Mouse (Mus musculus) kidney, embryonic 16.5 days (tissue): ENCODE measurements around the gene 9430007A20Rik. TPM values are rescaled to one million over a fixed set of nuclear protein-coding genes. Genes with fewer than 3 reads are reported as not detected.
"Not testable (repeated sequence)": the region's sequence is repeated elsewhere in the genome, so short reads cannot be mapped to it uniquely, and the experiment has no call there.

Experiments used
- ATAC-seq: fragments of 200-750 bp; cut with Nextera tagmentation; 2 replicates; pipeline ENCODE4 v1.8.0; 2017; ENCODE audit warnings: moderate TSS enrichment; ENCODE audit not compliant: low FRiP score, low TSS enrichment
- H3K27ac ChIP-seq: fragments of 300-500 bp; sonication (generic); 2 replicates; pipeline ENCODE4 v1.5.1; 2014; ENCODE audit warnings: low read length
- H3K27me3 ChIP-seq: fragments of 300-500 bp; sonication (generic); 2 replicates; pipeline ENCODE4 v1.6.1; 2014; ENCODE audit warnings: low read length, control low read depth, mixed read lengths; ENCODE audit not compliant: insufficient read depth
- H3K36me3 ChIP-seq: fragments of 300-500 bp; sonication (generic); 2 replicates; pipeline ENCODE4 v1.6.1; 2014; ENCODE audit warnings: low read length, control low read depth, mixed read lengths; ENCODE audit not compliant: insufficient read depth
- H3K4me1 ChIP-seq: fragments of 300-500 bp; sonication (generic); 2 replicates; pipeline ENCODE4 v1.6.1; 2014; ENCODE audit warnings: low read length, control low read depth, mixed read lengths; ENCODE audit not compliant: insufficient read depth
- H3K4me2 ChIP-seq: fragments of 300-500 bp; sonication (generic); replicated peaks from 2 replicates; pipeline ENCODE4 v1.6.1; 2014; ENCODE audit warnings: low read depth, low read length
- H3K4me3 ChIP-seq: fragments of 300-500 bp; sonication (generic); 2 replicates; pipeline ENCODE4 v1.5.1; 2014; ENCODE audit warnings: mild to moderate bottlenecking, low read length
- H3K9ac ChIP-seq: fragments of 300-500 bp; sonication (generic); replicated peaks from 2 replicates; pipeline ENCODE4 v1.6.1; 2014; ENCODE audit warnings: low read length
- H3K9me3 ChIP-seq: fragments of 300-500 bp; sonication (generic); 2 replicates; pipeline ENCODE4 v1.6.1; 2016; ENCODE audit warnings: low read length, control low read depth
- WGBS: fragments of 180-500 bp; shearing (Covaris S2); extraction: QIAGEN DNeasy Blood & Tissue Kit; methylation state at CpG from one replicate; pipeline ENCODE4 v1.1.7; 2014; 5-methylcytosine and 5-hydroxymethylcytosine counted together
- polyA plus RNA-seq: library from polyadenylated mRNA; unstranded; fragments of >200 nt; fragmentation: Nextera tagmentation; extraction: Ambion mirVana; gene quantifications from 2 replicates; pipeline ENCODE4 v1.2.1, GENCODE M21; 2015

The 9430007A20Rik gene
- polyA plus RNA-seq = not detected in 2 replicates

GRCm38 (mm10) chr4:144519522-144519921, at the start of gene 9430007A20Rik:
Gene 9430007A20Rik, plus strand, starts transcription at chr4:144519822.
- no peak within 1 kb of the TSS for H3K9ac ChIP-seq
- H3K4me3 ChIP-seq = no peak within 1 kb of the TSS
- no peaks in the 10 kb centered on the region for H3K27me3 ChIP-seq
- no peak for ATAC-seq
- no peak within 1 kb of the TSS for H3K27ac ChIP-seq
- H3K4me1 ChIP-seq = no peaks in the 10 kb centered on the region
- no peaks in the 10 kb centered on the region for H3K36me3 ChIP-seq
- 82% methylated on average over 5 of the region's 5 CpGs for WGBS
- no peak within 1 kb of the TSS for H3K4me2 ChIP-seq
- peaks cover 13% of the 10 kb centered on the region for H3K9me3 ChIP-seq

- Histone ChIP-seq H3K36me3 (no peaks in the 10 kb centered on the region), H3K4me3 (no peak overlapping the region), H3K9ac (no peak overlapping the region), H3K4me1 (no peaks in the 10 kb centered on the region), H3K27me3 (no peaks in the 10 kb centered on the region), H3K27ac (no peak overlapping the region), H3K9me3 (0 out of 2 replicates have a peak, but pooled peaks cover 6% of the 10 kb centered on the region), H3K4me2 (no peak overlapping the region)
- ATAC-seq = no peak
These were observed 26.3 kb upstream of the 9430007A20Rik start for GRCm38 (mm10) chr4:144493331-144493730.

GRCm38 (mm10) chr4:144506518-144506917, 13.1 kb upstream of the 9430007A20Rik start:
- no peaks in the 10 kb centered on the region for H3K4me1 ChIP-seq
- no peaks in the 10 kb centered on the region for H3K27me3 ChIP-seq
- H3K36me3 ChIP-seq = no peaks in the 10 kb centered on the region
- WGBS = 77% methylated on average over 1 of the region's 1 CpGs
- H3K27ac ChIP-seq = no peak overlapping the region
- no peak for ATAC-seq
- H3K9me3 ChIP-seq = peaks cover 3% of the 10 kb centered on the region; the same call in 1 of the 2 replicates
- no peak overlapping the region for H3K4me3 ChIP-seq
- H3K4me2 ChIP-seq = no peak overlapping the region
- H3K9ac ChIP-seq = no peak overlapping the region

- H3K4me3 ChIP-seq = no peak overlapping the region
- no peaks in the 10 kb centered on the region for H3K4me1 ChIP-seq
- H3K4me2 ChIP-seq = no peak overlapping the region
- H3K9ac ChIP-seq = no peak overlapping the region
- H3K9me3 ChIP-seq = peaks cover 5% of the 10 kb centered on the region; the same call in 1 of the 2 replicates
- no peak for ATAC-seq
- WGBS = 76% methylated on average over 1 of the region's 1 CpGs
- H3K27me3 ChIP-seq = no peaks in the 10 kb centered on the region
- no peaks in the 10 kb centered on the region for H3K36me3 ChIP-seq
- no peak overlapping the region for H3K27ac ChIP-seq
These were observed 25.1 kb downstream of the 9430007A20Rik start for GRCm38 (mm10) chr4:144544689-144545088.

- H3K27ac ChIP-seq, H3K4me3 ChIP-seq, H3K4me2 ChIP-seq, H3K36me3 ChIP-seq, H3K4me1 ChIP-seq, H3K27me3 ChIP-seq, ATAC-seq, H3K9me3 ChIP-seq, H3K9ac ChIP-seq: not testable (repeated sequence)
- WGBS = 94% methylated on average over 13 of the region's 13 CpGs
These were observed 25.7 kb downstream of the 9430007A20Rik start for GRCm38 (mm10) chr4:144545339-144545738.

GRCm38 (mm10) chr4:144551156-144551555, 31.5 kb downstream of the 9430007A20Rik start:
- Histone ChIP-seq H3K27me3 (no peaks in the 10 kb centered on the region), H3K4me1 (no peaks in the 10 kb centered on the region), H3K27ac (no peak overlapping the region), H3K36me3 (no peaks in the 10 kb centered on the region), H3K9me3 (0 out of 2 replicates have a peak, but pooled peaks cover 5% of the 10 kb centered on the region), H3K4me2 (no peak overlapping the region), H3K9ac (no peak overlapping the region), H3K4me3 (no peak overlapping the region)
- ATAC-seq = no peak

- H3K27ac ChIP-seq = no peak overlapping the region
- H3K4me2 ChIP-seq = no peak overlapping the region
- no peak overlapping the region for H3K4me3 ChIP-seq
- H3K36me3 ChIP-seq = no peaks in the 10 kb centered on the region
- no peak for ATAC-seq
- H3K9me3 ChIP-seq = no peaks in the 10 kb centered on the region
- H3K27me3 ChIP-seq = no peaks in the 10 kb centered on the region
- H3K9ac ChIP-seq = no peak overlapping the region
- H3K4me1 ChIP-seq = no peaks in the 10 kb centered on the region
These were observed 40.2 kb downstream of the 9430007A20Rik start for GRCm38 (mm10) chr4:144559792-144560191.

GRCm38 (mm10) chr4:144561205-144561604, 41.6 kb downstream of the 9430007A20Rik start:
- no peak for ATAC-seq
- WGBS = 54% methylated on average over 2 of the region's 2 CpGs
- H3K27ac ChIP-seq = no peak overlapping the region
- no peak overlapping the region for H3K9ac ChIP-seq
- no peaks in the 10 kb centered on the region for H3K27me3 ChIP-seq
- H3K4me2 ChIP-seq = no peak overlapping the region
- no peak overlapping the region for H3K4me3 ChIP-seq
- no peaks in the 10 kb centered on the region for H3K4me1 ChIP-seq
- H3K9me3 ChIP-seq = no peaks in the 10 kb centered on the region
- H3K36me3 ChIP-seq = no peaks in the 10 kb centered on the region

- no peak for ATAC-seq
- H3K9ac ChIP-seq = no peak within 1 kb of the TSS
- H3K4me1 ChIP-seq = no peaks in the 10 kb centered on the region
- H3K27ac ChIP-seq = no peak within 1 kb of the TSS
- no peaks in the 10 kb centered on the region for H3K9me3 ChIP-seq
- H3K27me3 ChIP-seq = no peaks in the 10 kb centered on the region
- no peak within 1 kb of the TSS for H3K4me3 ChIP-seq
- H3K4me2 ChIP-seq = no peak within 1 kb of the TSS
- H3K36me3 ChIP-seq = no peaks in the 10 kb centered on the region
- 93% methylated on average over 1 of the region's 1 CpGs for WGBS
These were observed 45.4 kb downstream of the 9430007A20Rik start, which contains the start of gene Gm13124 for GRCm38 (mm10) chr4:144565034-144565433. Gene Gm13124, minus strand, starts transcription at chr4:144565134.

GRCm38 (mm10) chr4:144567752-144568151, 48.1 kb downstream of the 9430007A20Rik start:
- no peak overlapping the region for H3K27ac ChIP-seq
- H3K4me1 ChIP-seq = no peaks in the 10 kb centered on the region
- H3K4me3 ChIP-seq = no peak overlapping the region
- H3K9ac ChIP-seq = no peak overlapping the region
- ATAC-seq = no peak
- no peaks in the 10 kb centered on the region for H3K9me3 ChIP-seq
- H3K36me3 ChIP-seq = no peaks in the 10 kb centered on the region
- H3K27me3 ChIP-seq = no peaks in the 10 kb centered on the region
- H3K4me2 ChIP-seq = no peak overlapping the region
